Mouse (Mus musculus) granulocyte monocyte progenitor cell, adult 5-6 weeks (primary cell): Measurements from ENCODE around the gene Dnah3. TPM values are rescaled to one million over a fixed set of nuclear protein-coding genes. Genes with fewer than 3 reads are reported as not detected.
A peak's percentile ranks its signal among the peaks of the same experiment; 100 is the strongest.

Experiments used
- ATAC-seq: replicated peaks from 2 replicates; pipeline ENCODE4 v1.8.0; 2016; ENCODE audit warnings: mild to moderate bottlenecking, moderate TSS enrichment, inconsistent platforms; ENCODE audit not compliant: poor library complexity, severe bottlenecking
- total RNA-seq, 2 experiments: library from RNA; stranded (forward) in 1 of 2; stranded (reverse) in 1 of 2; fragments of 200-712, 200-1000 nt in 1 of 2; fragments of >200 nt in 1 of 2; fragmentation: Nextera tagmentation in 1 of 2; gene quantifications; 2 replicates each; pipeline ENCODE4 v1.2.3; 2014 to 2017

The Dnah3 gene
- total RNA-seq, 2 experiments from 2014 or later = not detected

- no peak for ATAC-seq
These were observed 31.0 kb downstream of the Dnah3 start for GRCm38 (mm10) chr7:120064045-120064444.

GRCm38 (mm10) chr7:120055479-120055878 lies 39.6 kb downstream of the Dnah3 start:
- no peak for ATAC-seq

- no peak for ATAC-seq
These were observed 41.1 kb downstream of the Dnah3 start for GRCm38 (mm10) chr7:120054016-120054415.

- ATAC-seq = no peak
These were observed 44.6 kb downstream of the Dnah3 start for GRCm38 (mm10) chr7:120050447-120050846.

- no peak for ATAC-seq
These were observed 51.1 kb downstream of the Dnah3 start for GRCm38 (mm10) chr7:120043990-120044389.

GRCm38 (mm10) chr7:120036422-120036821 lies 58.7 kb downstream of the Dnah3 start:
- no peak for ATAC-seq

- no peak for ATAC-seq
These were observed 60.1 kb downstream of the Dnah3 start for GRCm38 (mm10) chr7:120034996-120035395.

GRCm38 (mm10) chr7:120034566-120034965 lies 60.5 kb downstream of the Dnah3 start:
- ATAC-seq = no peak

- ATAC-seq = no peak
These were observed 66.4 kb downstream of the Dnah3 start for GRCm38 (mm10) chr7:120028669-120029068.

GRCm38 (mm10) chr7:119997066-119997465 lies 98.0 kb downstream of the Dnah3 start:
- ATAC-seq = no peak

- no peak for ATAC-seq
These were observed 109.7 kb downstream of the Dnah3 start for GRCm38 (mm10) chr7:119985279-119985912.

GRCm38 (mm10) chr7:119980170-119980569 lies 114.9 kb downstream of the Dnah3 start:
- ATAC-seq = no peak

- no peak for ATAC-seq
These were observed 116.5 kb downstream of the Dnah3 start for GRCm38 (mm10) chr7:119978576-119978975.

GRCm38 (mm10) chr7:119977574-119977973 lies 117.5 kb downstream of the Dnah3 start:
- ATAC-seq = peak; percentile 74

GRCm38 (mm10) chr7:119976256-119976655 lies 118.8 kb downstream of the Dnah3 start:
- no peak for ATAC-seq

- no peak for ATAC-seq
These were observed 120.9 kb downstream of the Dnah3 start for GRCm38 (mm10) chr7:119974214-119974613.

- no peak for ATAC-seq
These were observed 125.8 kb downstream of the Dnah3 start for GRCm38 (mm10) chr7:119969320-119969719.

- ATAC-seq = no peak
These were observed 129.3 kb downstream of the Dnah3 start for GRCm38 (mm10) chr7:119965651-119966395.

- no peak for ATAC-seq
These were observed 129.9 kb downstream of the Dnah3 start for GRCm38 (mm10) chr7:119965205-119965604.

- no peak for ATAC-seq
These were observed 134.0 kb downstream of the Dnah3 start for GRCm38 (mm10) chr7:119961107-119961506.

- ATAC-seq = no peak
These were observed 134.5 kb downstream of the Dnah3 start for GRCm38 (mm10) chr7:119960546-119960945.

GRCm38 (mm10) chr7:119960006-119960405 lies 135.1 kb downstream of the Dnah3 start:
- ATAC-seq = no peak
